In genomic region chr14:100147666-100148065, GRCm38 (mm10) we compare ENCODE assay signal across 28 mouse cellular contexts.
DNase-seq lines count a peak whose midpoint lies in the region; ATAC-seq and TF ChIP-seq lines count a peak whose summit lies in the region.
"Had no signal": no experiment of that assay in that cellular context is flagged by ENCODE, and none has a peak within 500 bp of the region (broad histone marks: within the 10 kb centered on the region; RNA-seq: fewer than 3 reads in every experiment).

No protein-coding gene starts in this region.

- TF ChIP-seq CTCF in lung, adult 2 months (IDR thresholded peaks at IDR 0.05; ENCODE audit: insufficient read depth, low read length): no peak

- intact Hi-C loops in heart, postnatal 10 days (cut with DNase I): no loop called here

- no peaks in the 10 kb centered on the region for H3K27me3 ChIP-seq in heart, embryonic 10.5 days (ENCODE audit: insufficient read depth, poor library complexity, severe bottlenecking)
- no peaks in the 10 kb centered on the region for H3K27me3 ChIP-seq in lung, embryonic 16.5 days (ENCODE audit: control insufficient read depth, insufficient read depth, low read depth, low read length)
- H3K27me3 ChIP-seq: forebrain, embryonic 13.5 days; hindbrain, embryonic 12.5 days; intestine, embryonic 15.5 days; liver, embryonic 12.5 days; neural tube, embryonic 12.5 days had no signal

- H3K4me1 ChIP-seq in heart, embryonic 10.5 days: no peaks in the 10 kb centered on the region
- H3K4me1 ChIP-seq in lung, embryonic 16.5 days (replicated peaks; ENCODE audit: control insufficient read depth, insufficient read depth, low read length): no peaks in the 10 kb centered on the region
- no peaks in the 10 kb centered on the region for H3K4me1 ChIP-seq in lung, adult 2 months (ENCODE audit: control insufficient read depth, insufficient read depth, low read length)
- H3K4me1 ChIP-seq: forebrain, embryonic 13.5 days; hindbrain, embryonic 12.5 days; intestine, embryonic 15.5 days; liver, embryonic 12.5 days; neural tube, embryonic 12.5 days had no signal

- H3K9me3 ChIP-seq in heart, embryonic 10.5 days: no peaks in the 10 kb centered on the region
- H3K9me3 ChIP-seq in lung, embryonic 16.5 days (ENCODE audit: control insufficient read depth, low read length): no peaks in the 10 kb centered on the region
- H3K9me3 ChIP-seq: forebrain, embryonic 13.5 days; hindbrain, embryonic 12.5 days; intestine, embryonic 15.5 days; liver, embryonic 12.5 days; neural tube, embryonic 12.5 days had no signal

- no peak overlapping the region for H3K9ac ChIP-seq in lung, embryonic 16.5 days (ENCODE audit: low read length)
- H3K9ac ChIP-seq: forebrain, embryonic 13.5 days; hindbrain, embryonic 12.5 days; intestine, embryonic 15.5 days; liver, embryonic 12.5 days; liver, postnatal 0 days; neural tube, embryonic 12.5 days had no signal

- peak; percentile 19 for DNase-seq in gastrocnemius, adult 18-20 months (ENCODE audit: low spot score)
- no peak for DNase-seq in gastrocnemius, postnatal 4 days (ENCODE audit: low spot score in 2 of 2)
- peak; percentile 20 to 30 for DNase-seq in heart, postnatal 10 days
- DNase-seq in heart, embryonic 10.5 days (ENCODE audit: low spot score): no peak
- no peak for DNase-seq in lung, adult 2 months
- DNase-seq in skeletal muscle tissue, adult 2 months (ENCODE audit: low read depth, low spot score): peak; percentile 61
- no peak for DNase-seq in c-Kit-positive CD71-positive TER-119-positive erythroid progenitor cells, embryonic 14.5 days (ENCODE audit: low spot score)
- DNase-seq: adrenal gland, postnatal 25 days; cerebellum, adult 18-20 months; kidney, adult 2 months; kidney, postnatal 4 days; layer of hippocampus, postnatal 36 days; left cerebral cortex, postnatal 4 days; liver, postnatal 0 days; right cerebral cortex, adult 18-20 months; thymus, adult 18-20 months; thymus, postnatal 25 days had no signal

- no peak overlapping the region for H3K4me2 ChIP-seq in lung, embryonic 16.5 days (ENCODE audit: low read depth, low read length)
- H3K4me2 ChIP-seq: forebrain, embryonic 13.5 days; hindbrain, embryonic 12.5 days; intestine, embryonic 15.5 days; liver, embryonic 12.5 days; midbrain, embryonic 11.5 days; neural tube, embryonic 12.5 days had no signal

- WGBS in heart, embryonic 10.5 days: 86% methylated on average over 8 of the region's 8 CpGs
- WGBS in lung, embryonic 16.5 days: 66% methylated on average over 8 of the region's 8 CpGs
- WGBS in lung, adult 2 months: 75% methylated on average over 8 of the region's 8 CpGs

- H3K36me3 ChIP-seq in heart, embryonic 10.5 days: 0 out of 2 replicates have a peak, but pooled peaks cover 2% of the 10 kb centered on the region
- H3K36me3 ChIP-seq in lung, embryonic 16.5 days (ENCODE audit: control insufficient read depth, insufficient read depth, low read length): no peaks in the 10 kb centered on the region
- H3K36me3 ChIP-seq: intestine, embryonic 15.5 days; liver, embryonic 12.5 days; neural tube, embryonic 12.5 days had no signal

- TF ChIP-seq POLR2A in lung, adult 2 months (IDR thresholded peaks at IDR 0.05; ENCODE audit: borderline replicate concordance, extremely low read depth, low read depth, low read length): no peak

- ATAC-seq in lung, embryonic 16.5 days (ENCODE audit: low read depth): 0 out of 2 replicates have a peak, but pooled peaks have one; percentile 47
- ATAC-seq: forebrain, embryonic 13.5 days; hindbrain, postnatal 0 days; intestine, embryonic 15.5 days; liver, embryonic 12.5 days; liver, postnatal 0 days had no signal

- no peak overlapping the region for H3K4me3 ChIP-seq in heart, embryonic 10.5 days
- H3K4me3 ChIP-seq in lung, embryonic 16.5 days (ENCODE audit: low read length): no peak overlapping the region
- no peak overlapping the region for H3K4me3 ChIP-seq in lung, adult 2 months (replicated peaks; ENCODE audit: extremely low read depth, low read depth, low read length)
- H3K4me3 ChIP-seq: forebrain, embryonic 13.5 days; hindbrain, embryonic 12.5 days; intestine, embryonic 15.5 days; liver, embryonic 12.5 days; myocyte; neural tube, embryonic 12.5 days had no signal

- no peak overlapping the region for H3K27ac ChIP-seq in heart, embryonic 10.5 days
- no peak overlapping the region for H3K27ac ChIP-seq in lung, embryonic 16.5 days (ENCODE audit: low read length)
- H3K27ac ChIP-seq: forebrain, embryonic 13.5 days; hindbrain, embryonic 12.5 days; hindbrain, postnatal 0 days; intestine, embryonic 15.5 days; kidney, postnatal 0 days; liver, embryonic 12.5 days; neural tube, embryonic 12.5 days; stomach, postnatal 0 days had no signal

Comparison
In these comparisons a context has a peak if more than half of its experiments do, and no peak if none do; other contexts are left out.
1. DNase-seq: peak in gastrocnemius, adult 18-20 months (single experiment), heart, postnatal 10 days (2 of 2) and skeletal muscle tissue, adult 2 months (single experiment); none in gastrocnemius, postnatal 4 days (0 of 2), heart, embryonic 10.5 days (single experiment), lung, adult 2 months (single experiment) and c-Kit-positive CD71-positive TER-119-positive erythroid progenitor cells, embryonic 14.5 days (single experiment).